Mouse (Mus musculus): ENCODE measurements at regions not wholly inside any gene's neighbourhood (a gene's known extent, or its start where the extent isn't known, plus 50 kb on each side); places are given as distances from the start of the nearest gene placed in this dataset.

GRCm38 (mm10) chr3:120123155-120123554, 338.9 kb upstream of the Ptbp2 start:
- no peak for DNase-seq (ENCODE audit: low spot score)

GRCm38 (mm10) chr3:120083171-120083932, 299.1 kb upstream of the Ptbp2 start:
- DNase-seq (ENCODE audit: low spot score) = no peak

- DNase-seq (ENCODE audit: low spot score) = no peak
These were observed 289.3 kb upstream of the Ptbp2 start for GRCm38 (mm10) chr3:120073528-120073927.

GRCm38 (mm10) chr3:120065714-120066113, 281.4 kb upstream of the Ptbp2 start:
- no peak for DNase-seq (ENCODE audit: low spot score)

GRCm38 (mm10) chr3:120064854-120065480, 280.7 kb upstream of the Ptbp2 start:
- DNase-seq (ENCODE audit: low spot score) = no peak

- DNase-seq (ENCODE audit: low spot score) = no peak
These were observed 278.0 kb upstream of the Ptbp2 start for GRCm38 (mm10) chr3:120062264-120062663.

GRCm38 (mm10) chr3:120059959-120060358, 275.7 kb upstream of the Ptbp2 start:
- DNase-seq (ENCODE audit: low spot score) = no peak

GRCm38 (mm10) chr3:120055216-120056154, 271.2 kb upstream of the Ptbp2 start:
- no peak for DNase-seq (ENCODE audit: low spot score)

- no peak for DNase-seq (ENCODE audit: low spot score)
These were observed 263.0 kb upstream of the Ptbp2 start for GRCm38 (mm10) chr3:120047238-120047637.

GRCm38 (mm10) chr3:120037526-120037925, 253.3 kb upstream of the Ptbp2 start:
- DNase-seq (ENCODE audit: low spot score) = no peak

- DNase-seq (ENCODE audit: low spot score) = no peak
These were observed 235.8 kb upstream of the Ptbp2 start for GRCm38 (mm10) chr3:120019826-120020683.

GRCm38 (mm10) chr3:120015376-120015775, 231.1 kb upstream of the Ptbp2 start:
- DNase-seq (ENCODE audit: low spot score) = no peak

GRCm38 (mm10) chr3:120011861-120012260, 227.6 kb upstream of the Ptbp2 start:
- DNase-seq (ENCODE audit: low spot score) = no peak

- DNase-seq (ENCODE audit: low spot score) = no peak
These were observed 223.8 kb upstream of the Ptbp2 start for GRCm38 (mm10) chr3:120008110-120008509.

- DNase-seq (ENCODE audit: low spot score) = no peak
These were observed 220.3 kb upstream of the Ptbp2 start for GRCm38 (mm10) chr3:120004588-120004987.

GRCm38 (mm10) chr3:120000281-120000680, 216.0 kb upstream of the Ptbp2 start:
- no peak for DNase-seq (ENCODE audit: low spot score)

GRCm38 (mm10) chr3:119996258-119996988, 212.2 kb upstream of the Ptbp2 start:
- no peak for DNase-seq (ENCODE audit: low spot score)

GRCm38 (mm10) chr3:119995781-119996180, 211.5 kb upstream of the Ptbp2 start:
- peak; percentile 9 for DNase-seq (ENCODE audit: low spot score)

GRCm38 (mm10) chr3:119987245-119987852, 203.1 kb upstream of the Ptbp2 start:
- DNase-seq (ENCODE audit: low spot score) = no peak

GRCm38 (mm10) chr3:119977349-119977748, 193.1 kb upstream of the Ptbp2 start:
- no peak for DNase-seq (ENCODE audit: low spot score)
